Mouse (Mus musculus) embryo, embryonic 10.5 days (tissue): ENCODE measurements around the gene Tmem204.

Experiments used
- DNase-seq: peaks from one replicate; pipeline ENCODE4 v3.0.0-alpha.2; 2015; ENCODE audit warnings: low spot score

Tmem204 gene

DNA sequence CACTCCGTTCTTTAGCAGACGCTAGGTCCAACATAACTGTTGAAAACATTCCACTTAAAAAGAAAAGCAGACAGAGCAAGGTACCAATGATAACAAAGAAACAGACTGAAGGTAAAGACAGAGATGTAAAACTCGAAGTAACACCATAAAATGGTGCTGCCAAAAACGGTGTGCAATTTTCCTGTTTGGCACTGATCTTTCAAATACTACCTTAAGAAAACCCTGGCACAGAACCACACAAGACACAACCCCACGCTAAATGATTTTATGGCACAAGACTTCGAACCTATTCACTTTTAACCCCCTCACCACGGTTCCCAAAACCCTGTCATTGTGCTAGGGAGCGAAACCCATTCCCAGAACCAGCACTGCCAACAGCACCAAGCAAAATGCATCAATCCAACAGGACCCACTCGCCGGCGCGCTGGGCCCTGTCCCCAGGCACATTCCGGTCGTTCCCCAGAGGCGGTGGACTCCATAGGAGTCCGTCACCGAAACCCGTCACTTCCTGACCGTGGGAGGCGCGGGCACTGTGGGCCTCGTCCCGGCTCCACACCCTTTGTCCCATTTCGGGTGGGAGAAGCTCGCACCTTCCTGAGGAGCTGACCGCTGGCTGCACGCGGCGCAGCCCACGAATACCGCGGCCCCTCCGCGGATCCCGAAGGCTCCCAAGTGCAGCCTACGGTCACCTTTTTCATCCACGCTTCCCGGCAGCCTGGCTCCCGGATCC, 68.4 kb downstream of the Tmem204 start:
- DNase-seq: peak; percentile 58

GRCm38 (mm10) chr17:25013606-25014501, 69.5 kb downstream of the Tmem204 start:
- DNase-seq: peak; percentile 44
